Mouse (Mus musculus) urinary bladder, postnatal 36 days (tissue): ENCODE results near the gene Plekhj1.
A peak's percentile ranks its signal among the peaks of the same experiment; 100 is the strongest.

Experiments used
- DNase-seq, 2 experiments: peaks; one replicate each; pipeline ENCODE4 v3.0.0; 2022; ENCODE audit warnings: low spot score in 2 of 2, mixed read lengths in 1 of 2

Plekhj1 gene

GRCm38 (mm10) chr10:80805925-80806324 lies 7.5 kb upstream of the Plekhj1 start:
- peak; percentile 64 to 76 for DNase-seq

GRCm38 (mm10) chr10:80805322-80805721 lies 6.9 kb upstream of the Plekhj1 start:
- DNase-seq, result no peak

GRCm38 (mm10) chr10:80804916-80805315 lies 6.5 kb upstream of the Plekhj1 start, which contains the start of gene Amh:
Amh (plus strand) TSS chr10:80805243.
- DNase-seq, result no peak

- DNase-seq, result no peak
Measured at GRCm38 (mm10) chr10:80804340-80804739, 5.9 kb upstream of the Plekhj1 start.

GRCm38 (mm10) chr10:80802996-80803395 lies 4.6 kb upstream of the Plekhj1 start:
- no peak for DNase-seq

- no peak for DNase-seq
Measured at GRCm38 (mm10) chr10:80802204-80802912, 3.9 kb upstream of the Plekhj1 start.

- no peak for DNase-seq
Measured at GRCm38 (mm10) chr10:80799070-80799566, 692 bp upstream of the Plekhj1 start.

- DNase-seq, result no peak
Measured at GRCm38 (mm10) chr10:80797186-80798149, 958 bp downstream of the Plekhj1 start.

GRCm38 (mm10) chr10:80796307-80796848 lies 2.0 kb downstream of the Plekhj1 start:
- DNase-seq, result no peak

GRCm38 (mm10) chr10:80794750-80795149 lies 3.7 kb downstream of the Plekhj1 start:
- no peak for DNase-seq

- DNase-seq, result peak in 1 of 2 experiments; percentile 29
Measured at GRCm38 (mm10) chr10:80793803-80794202, 4.6 kb downstream of the Plekhj1 start.

GRCm38 (mm10) chr10:80793033-80793784 lies 5.2 kb downstream of the Plekhj1 start:
- no peak for DNase-seq

GRCm38 (mm10) chr10:80792175-80793032 lies 6.0 kb downstream of the Plekhj1 start:
- DNase-seq, result no peak

- DNase-seq, result no peak
Measured at GRCm38 (mm10) chr10:80791476-80792174, 6.8 kb downstream of the Plekhj1 start.

GRCm38 (mm10) chr10:80790761-80791404 lies 7.5 kb downstream of the Plekhj1 start:
- no peak for DNase-seq

GRCm38 (mm10) chr10:80787517-80787916 lies 10.9 kb downstream of the Plekhj1 start:
- no peak for DNase-seq

GRCm38 (mm10) chr10:80785963-80786362 lies 12.5 kb downstream of the Plekhj1 start:
- no peak for DNase-seq

- DNase-seq, result no peak
Measured at GRCm38 (mm10) chr10:80784871-80785270, 13.6 kb downstream of the Plekhj1 start.

- DNase-seq, result no peak
Measured at GRCm38 (mm10) chr10:80784302-80784701, 14.1 kb downstream of the Plekhj1 start.
